Mouse (Mus musculus) G1E (cell line): ENCODE data around the gene Klrb1.

Source experiments
- CTCF ChIP-seq: IDR thresholded peaks from 2 replicates; pipeline ENCODE4 v1.5.1; 2012; ENCODE audit warnings: low read depth, low read length, inconsistent platforms, mixed read lengths
- POLR2AphosphoS5 ChIP-seq: IDR thresholded peaks from 2 replicates; pipeline ENCODE4 v1.6.1; 2012; ENCODE audit warnings: low read depth, low read length, inconsistent platforms; ENCODE audit not compliant: insufficient replicate concordance
- TAL1 ChIP-seq: conservative IDR thresholded peaks from 2 replicates; pipeline ENCODE4 v1.6.1; 2012; ENCODE audit warnings: low read depth, low read length, inconsistent platforms, mixed read lengths

- TF ChIP-seq TAL1 (no peak), CTCF (no peak), POLR2AphosphoS5 (no peak)
Measured at GRCm38 (mm10) chr6:128763736-128764523, 41.1 kb upstream of the Klrb1 start.
